Mouse (Mus musculus) lung, postnatal 25 days (tissue): ENCODE data around the gene Mpped1.
A peak's percentile ranks its signal among the peaks of the same experiment; 100 is the strongest.

ENCODE experiments used
- DNase-seq: peaks from one replicate; pipeline ENCODE4 v3.0.0; 2022; ENCODE audit warnings: low spot score

The Mpped1 gene

GRCm38 (mm10) chr15:83779387-83779786 is at the start of gene Mpped1:
Mpped1 (plus strand) TSS chr15:83779467.
- no peak for DNase-seq

GRCm38 (mm10) chr15:83740676-83741422 is 38.4 kb upstream of the Mpped1 start:
- peak; percentile 44 for DNase-seq

- peak; percentile 34 for DNase-seq
Observed at GRCm38 (mm10) chr15:83742018-83742417, 37.2 kb upstream of the Mpped1 start.

GRCm38 (mm10) chr15:83746311-83746710 is 33.0 kb upstream of the Mpped1 start:
- no peak for DNase-seq

DNA sequence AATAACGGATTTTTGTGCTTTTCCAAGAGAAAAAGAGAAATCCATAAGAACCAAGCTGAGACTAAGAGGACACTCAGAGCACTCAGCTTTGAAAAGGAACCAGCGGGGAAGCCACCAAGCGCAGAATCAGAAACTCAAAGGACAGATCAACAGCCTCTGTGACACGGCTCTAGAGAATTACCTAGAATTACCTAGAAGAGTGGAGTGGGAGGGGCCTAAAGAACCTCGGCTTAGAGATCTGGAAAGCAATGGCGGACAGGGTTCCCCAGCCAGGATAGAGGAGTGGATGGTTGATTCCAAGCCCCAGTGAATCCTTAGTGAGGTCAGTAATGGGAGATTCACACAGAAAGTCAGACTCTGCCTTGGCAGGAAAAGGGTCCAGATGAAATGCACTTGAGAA is 30.3 kb upstream of the Mpped1 start:
- DNase-seq, result no peak

- DNase-seq, result no peak
Observed at GRCm38 (mm10) chr15:83749436-83749835, 29.8 kb upstream of the Mpped1 start.

GRCm38 (mm10) chr15:83756742-83757141 is 22.5 kb upstream of the Mpped1 start:
- no peak for DNase-seq

- no peak for DNase-seq
Observed at GRCm38 (mm10) chr15:83758958-83759357, 20.3 kb upstream of the Mpped1 start.

GRCm38 (mm10) chr15:83760683-83761082 is 18.6 kb upstream of the Mpped1 start:
- DNase-seq, result no peak

DNA sequence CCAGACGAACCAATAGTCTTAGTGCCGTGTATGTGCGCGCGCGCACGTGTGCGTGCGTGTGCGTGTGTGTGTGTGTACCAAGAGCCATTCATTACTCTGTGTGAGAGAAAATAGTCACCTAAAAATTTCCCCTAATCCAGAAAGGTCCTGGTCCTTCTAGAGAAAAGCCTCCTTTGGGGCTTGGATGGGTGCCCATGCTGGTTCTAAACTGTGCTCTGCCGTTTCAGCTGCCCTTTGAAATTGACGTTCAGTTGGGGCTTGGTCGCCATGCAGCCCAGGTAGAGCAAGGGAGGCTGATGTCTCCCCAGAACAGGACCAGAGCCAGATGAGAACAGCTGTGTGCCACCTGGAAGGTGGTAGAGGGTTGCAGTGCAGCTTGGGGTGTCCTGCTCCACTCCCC is 17.8 kb upstream of the Mpped1 start:
- DNase-seq, result no peak

GRCm38 (mm10) chr15:83765388-83766029 is 13.8 kb upstream of the Mpped1 start:
- DNase-seq, result no peak

GRCm38 (mm10) chr15:83771346-83772053 is 7.8 kb upstream of the Mpped1 start:
- DNase-seq, result no peak

- DNase-seq, result peak; percentile 10
Observed at GRCm38 (mm10) chr15:83772460-83772859, 6.8 kb upstream of the Mpped1 start.

DNA sequence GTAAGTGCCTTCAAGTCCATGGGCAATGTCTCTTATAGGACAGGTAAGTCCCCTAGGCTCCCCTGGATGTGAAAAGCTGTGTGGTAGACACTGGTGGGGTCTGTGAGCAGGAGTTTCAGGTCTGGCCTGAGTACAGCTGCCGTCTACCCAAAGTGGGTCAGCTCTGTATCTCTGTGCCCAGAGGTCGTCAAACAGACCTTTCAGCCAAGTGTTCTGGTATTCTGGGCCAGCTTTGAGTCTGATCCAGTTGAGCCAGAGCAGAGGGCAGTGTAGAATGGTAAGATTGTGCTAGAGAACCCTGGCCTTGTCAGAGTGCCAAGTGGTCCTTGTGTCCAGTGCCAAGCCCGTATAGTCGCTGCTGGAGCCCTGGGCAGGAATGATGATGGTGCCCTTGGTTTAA is 6.3 kb upstream of the Mpped1 start:
- DNase-seq, result no peak

DNA sequence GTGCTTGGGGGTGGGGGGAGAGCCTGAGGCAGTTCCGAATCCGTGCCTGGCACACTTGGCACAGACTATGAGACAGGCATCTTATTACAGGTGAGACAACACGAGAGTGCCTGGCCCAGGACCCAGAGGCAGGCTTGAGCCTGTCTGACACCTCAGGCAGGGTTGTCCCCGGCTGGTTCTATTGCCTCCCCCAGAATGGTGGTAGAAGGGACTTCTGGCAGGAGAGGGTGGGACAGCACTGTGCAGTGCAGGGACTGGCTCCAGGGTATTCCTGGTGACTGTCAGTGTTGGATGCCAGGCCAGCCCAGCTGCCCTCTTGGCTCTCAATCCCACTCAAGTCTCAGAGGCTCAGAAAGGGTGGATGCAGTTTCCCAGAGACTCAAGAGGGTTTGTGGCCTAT is 4.3 kb upstream of the Mpped1 start:
- no peak for DNase-seq

DNA sequence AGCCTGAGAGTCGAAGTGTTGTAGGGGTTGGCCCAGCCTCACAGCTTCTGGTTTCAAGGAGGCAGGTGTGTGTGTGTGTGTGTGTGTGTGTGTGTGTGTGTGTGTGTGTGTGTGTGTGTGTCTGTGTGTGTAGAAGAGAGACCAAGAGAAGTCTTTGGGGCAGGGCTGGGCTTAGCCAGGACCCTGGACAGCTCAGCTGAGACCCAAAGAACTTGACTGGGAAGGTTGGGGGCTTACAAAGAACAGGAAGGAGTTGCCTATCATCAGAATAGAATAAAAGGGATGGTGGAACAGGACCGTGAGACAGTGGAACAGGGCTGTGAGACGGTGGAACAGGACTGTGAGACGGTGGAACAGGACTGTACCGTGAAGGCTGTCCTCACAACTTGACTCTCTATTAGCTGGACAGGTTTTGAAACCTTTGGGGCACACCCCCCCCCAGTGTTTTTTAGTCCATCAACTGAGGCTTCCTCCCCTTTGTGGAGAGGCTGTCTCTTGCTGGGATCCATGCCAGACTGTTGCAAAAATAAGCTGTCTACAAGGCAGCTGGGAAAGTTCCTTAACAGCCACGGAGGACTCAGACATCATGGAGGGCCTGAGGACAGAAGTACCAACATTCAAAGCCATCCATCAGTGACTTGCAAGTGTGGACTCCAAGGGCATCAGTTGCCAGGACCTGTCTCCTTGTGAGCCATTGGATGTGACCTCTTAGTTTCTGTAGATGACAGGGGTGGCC is 2.8 kb upstream of the Mpped1 start:
- peak; percentile 2 for DNase-seq

DNA sequence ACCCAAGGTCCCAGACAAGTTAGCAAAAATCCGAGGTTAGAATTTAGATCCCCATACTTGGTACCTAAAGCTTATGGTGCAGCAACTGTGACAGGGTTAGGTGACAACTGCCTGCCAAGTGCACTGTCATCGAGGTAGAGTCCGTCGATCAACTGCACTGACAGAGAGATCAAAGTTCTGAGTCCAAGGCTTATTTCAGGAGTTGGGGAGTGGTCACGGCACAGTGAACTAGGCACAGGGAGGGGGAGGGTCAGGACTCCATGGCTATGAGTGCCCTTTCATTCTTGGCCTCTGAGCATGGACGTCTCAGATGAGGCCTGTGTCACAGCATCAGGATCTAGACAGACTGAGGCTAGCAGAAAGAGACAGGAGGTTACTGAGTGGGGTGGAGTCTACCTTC is 1.8 kb upstream of the Mpped1 start:
- DNase-seq, result no peak

- DNase-seq, result no peak
Observed at GRCm38 (mm10) chr15:83779855-83780740, 831 bp downstream of the Mpped1 start.

- no peak for DNase-seq
Observed at GRCm38 (mm10) chr15:83781304-83781703, 2.0 kb downstream of the Mpped1 start.

DNA sequence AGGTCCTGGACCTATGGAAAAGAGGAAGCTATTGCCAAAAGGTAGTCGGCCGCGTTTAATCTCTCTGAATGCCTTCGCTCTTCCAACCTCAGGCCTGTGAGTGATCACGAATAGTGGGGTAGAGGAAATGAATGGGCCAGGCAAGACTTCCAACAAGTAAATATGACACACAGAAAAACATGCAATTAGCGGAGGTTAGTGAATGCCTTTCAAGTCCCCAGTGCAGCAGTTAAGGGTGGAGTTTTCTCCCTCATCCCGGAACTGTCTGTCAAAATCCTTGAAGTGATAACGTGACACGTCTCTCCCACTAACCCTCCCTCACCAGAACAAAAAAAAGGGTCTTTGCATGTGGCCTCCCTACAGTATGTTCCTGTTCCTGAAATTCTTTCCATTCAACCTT is 3.0 kb downstream of the Mpped1 start:
- no peak for DNase-seq

- DNase-seq, result no peak
Observed at GRCm38 (mm10) chr15:83784772-83785171, 5.5 kb downstream of the Mpped1 start.
